Mouse (Mus musculus) cerebellum, adult 2 months (tissue): Measurements from ENCODE around the gene Myl6.

ENCODE experiments used
- CTCF ChIP-seq: fragments of 200-500 bp; IDR thresholded peaks from 2 replicates; pipeline ENCODE4 v1.5.1; 2011; ENCODE audit warnings: low read depth, mild to moderate bottlenecking, control low read depth, low read length, moderate library complexity, borderline replicate concordance; ENCODE audit not compliant: insufficient read depth
- POLR2A ChIP-seq: fragments of 200-500 bp; IDR thresholded peaks from 2 replicates; pipeline ENCODE4 v1.6.1; 2011; ENCODE audit warnings: low read length, control low read depth, borderline replicate concordance; ENCODE audit not compliant: insufficient read depth

DNA sequence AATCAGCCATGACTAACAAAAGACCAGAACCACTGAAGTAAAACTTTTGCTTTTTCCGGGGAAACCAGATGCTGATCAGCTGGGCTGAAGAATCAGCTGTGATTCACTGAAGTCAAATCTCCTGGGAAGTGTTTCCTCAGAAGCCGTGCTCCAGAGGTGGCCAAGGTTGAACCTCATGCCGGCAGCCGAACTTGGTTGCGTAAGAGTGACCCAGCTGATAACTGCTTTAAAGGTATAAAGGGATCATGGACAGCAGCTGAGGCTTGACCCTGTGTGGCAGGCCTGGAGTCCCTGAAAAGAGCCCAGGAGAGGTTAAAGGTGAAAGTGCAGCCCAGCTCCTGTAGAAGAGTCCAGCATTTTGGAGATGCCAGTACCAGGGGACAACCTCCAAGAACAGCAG lies 8.4 kb upstream of the Myl6 start:
- no peak for TF ChIP-seq CTCF
- TF ChIP-seq POLR2A: no peak
